Mouse (Mus musculus) heart, postnatal 0 days (tissue): ENCODE results near the gene Mfsd5.

Source experiments
- CTCF ChIP-seq: IDR thresholded peaks from 2 replicates; pipeline ENCODE4 v1.5.1; 2016; ENCODE audit warnings: antibody characterized with exemption, control low read depth, low read depth
- EP300 ChIP-seq: IDR thresholded peaks from 2 replicates; pipeline ENCODE4 v1.6.1; 2016; ENCODE audit warnings: antibody characterized with exemption, low read depth

DNA sequence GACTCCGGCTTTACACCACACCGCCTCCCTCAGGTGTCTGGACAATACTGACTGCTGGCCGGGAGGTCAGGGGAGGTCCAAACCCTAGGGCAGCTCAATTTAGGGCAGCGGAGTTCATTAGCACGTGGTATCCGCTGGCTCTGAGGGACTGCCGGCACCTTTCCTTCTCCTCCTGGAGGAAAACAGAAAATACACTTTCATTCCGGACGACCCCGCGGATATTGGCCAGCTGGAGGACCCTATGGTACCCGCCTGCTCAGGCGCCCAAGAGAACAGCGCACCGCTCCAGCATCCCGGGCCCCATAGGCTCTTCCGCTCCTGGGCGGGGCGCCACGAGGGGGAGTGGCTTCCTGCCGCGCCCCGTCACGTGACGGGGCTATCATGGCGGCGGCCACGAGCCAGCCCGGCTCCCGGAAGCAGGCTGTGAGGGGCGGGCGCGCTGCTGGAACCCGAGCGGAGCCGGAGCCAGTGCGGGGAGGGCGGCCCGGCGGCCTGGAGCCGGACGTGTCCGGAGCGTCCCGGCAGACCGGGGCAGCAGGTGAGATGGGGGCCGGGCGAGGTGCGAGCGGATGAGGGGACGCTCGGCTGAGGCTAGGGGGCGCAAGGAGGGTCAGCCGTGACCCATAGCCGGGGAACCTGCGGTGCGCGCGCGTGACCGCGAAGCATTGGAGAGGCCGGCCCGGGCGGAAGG is at the start of gene Mfsd5:
- TF ChIP-seq CTCF (no peak; the same call in 1 of the 2 replicates), EP300 (0 out of 2 replicates have a peak, but pooled peaks have one; percentile 35)
